Mouse (Mus musculus) liver, adult 2 months (tissue): Measurements from ENCODE around the gene Btbd3.

ENCODE experiments used
- CTCF ChIP-seq: fragments of 200-500 bp; IDR thresholded peaks from 2 replicates; pipeline ENCODE4 v1.5.1; 2011; ENCODE audit warnings: low read depth, low read length, control low read depth
- POLR2A ChIP-seq: fragments of 200-500 bp; IDR thresholded peaks from 2 replicates; pipeline ENCODE4 v1.6.1; 2011; ENCODE audit warnings: low read length, control low read depth; ENCODE audit not compliant: insufficient read depth; ENCODE audit errors: extremely low read depth

DNA sequence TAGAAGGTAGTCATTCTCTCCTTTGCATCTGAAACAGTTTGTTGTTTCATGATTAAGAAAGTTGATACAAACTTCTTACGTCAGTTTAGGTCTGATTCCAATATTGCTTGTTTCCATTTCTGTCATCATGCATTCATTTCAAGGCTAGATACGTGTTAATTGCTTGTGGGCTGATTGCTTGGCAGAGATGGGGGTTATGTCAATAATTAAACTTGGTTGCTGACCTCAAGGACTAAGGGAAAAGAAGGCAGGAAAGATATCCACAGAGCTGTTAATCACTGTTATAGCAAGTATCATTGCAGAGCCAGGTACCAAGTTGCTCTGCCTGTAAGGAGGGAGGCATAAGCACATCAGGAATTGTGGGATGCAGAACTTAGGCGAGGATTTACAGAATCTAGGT lies 226.2 kb downstream of the Btbd3 start:
- TF ChIP-seq CTCF (no peak), POLR2A (no peak)
